Mouse (Mus musculus): ENCODE data around the gene Sept11.

- TF ChIP-seq CTCF (IDR thresholded peaks at IDR 0.05; ENCODE audit: extremely low read depth, insufficient read depth, low read length) (no peak), POLR2A (IDR thresholded peaks at IDR 0.05; ENCODE audit: extremely low read depth, insufficient read depth, low read length) (no peak)
Measured at GRCm38 (mm10) chr5:93115059-93115458, 21.8 kb downstream of the Sept11 start.
